Mouse (Mus musculus): Measurements from ENCODE around the gene Nol10.

The Nol10 gene

DNA sequence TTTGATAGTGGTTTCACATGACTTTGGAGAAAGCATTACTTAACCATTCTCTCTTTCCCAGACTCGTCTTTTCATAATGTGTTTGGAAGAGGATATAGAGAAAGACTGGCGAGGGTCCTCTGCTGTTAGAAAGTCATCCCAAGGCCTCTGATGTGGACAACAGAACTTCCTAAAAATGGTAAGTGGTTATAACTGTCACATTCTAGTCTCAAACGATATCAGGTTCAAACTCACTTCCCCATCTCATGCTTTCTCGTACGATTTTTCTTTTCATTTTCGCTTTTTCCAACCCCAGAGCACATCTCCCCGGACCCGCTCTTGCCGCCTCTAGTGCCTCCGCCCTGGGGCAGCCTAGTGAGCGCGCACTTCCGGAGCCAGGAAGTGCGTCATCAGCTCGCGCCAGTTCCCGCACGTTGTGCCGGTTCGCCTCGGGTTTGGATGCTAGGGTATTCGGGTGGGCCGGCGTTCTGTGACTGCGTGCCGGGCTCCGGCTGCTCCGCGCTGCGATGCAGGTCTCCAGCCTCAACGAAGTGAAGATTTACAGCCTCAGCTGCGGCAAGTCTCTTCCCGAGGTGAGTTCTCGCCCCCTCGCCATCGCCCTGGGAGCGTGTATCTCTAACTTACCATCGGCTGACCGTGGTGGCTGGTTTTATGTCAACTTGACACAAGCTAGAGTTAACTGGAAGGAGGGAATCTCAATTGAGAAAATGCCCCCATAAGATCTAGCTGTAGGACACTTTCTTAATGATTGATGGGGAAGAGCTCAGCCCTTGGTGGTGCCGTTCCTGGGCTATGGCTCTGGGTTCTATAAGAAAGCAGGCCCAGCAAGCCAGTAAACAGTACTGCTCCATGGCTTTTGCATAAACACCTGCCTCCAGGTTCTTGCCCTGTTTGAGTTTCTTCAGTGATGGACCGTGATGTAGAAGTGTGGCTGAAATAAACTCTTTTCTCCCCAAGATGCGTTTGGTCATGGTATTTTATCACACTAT, at the start of gene Nol10:
Gene Nol10, plus strand, starts transcription at position 411 of the 989 bp plus-strand sequence.
- peak; percentile 89 for DNase-seq (ENCODE audit: low spot score)

DNA sequence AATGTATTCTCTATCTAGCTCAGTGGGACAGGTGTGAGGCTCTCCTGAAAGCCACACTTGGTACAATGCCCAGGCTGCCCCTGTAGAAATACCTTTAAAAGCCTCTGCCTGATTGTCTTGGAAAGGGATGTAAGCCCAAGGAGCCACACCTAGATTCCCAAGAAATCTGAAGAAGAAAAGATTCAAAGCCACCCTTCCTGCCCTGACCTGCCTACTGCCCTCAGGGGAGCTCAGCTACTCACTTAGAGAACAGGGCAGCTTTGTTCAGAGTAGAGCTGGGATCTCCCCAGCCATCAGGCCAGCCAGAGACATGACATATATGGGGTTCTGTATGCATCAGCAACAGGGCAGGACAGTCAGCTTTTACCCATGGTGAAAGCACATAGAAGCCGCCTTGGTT, 48.4 kb upstream of the Nol10 start:
- DNase-seq (ENCODE audit: low spot score): no peak

DNA sequence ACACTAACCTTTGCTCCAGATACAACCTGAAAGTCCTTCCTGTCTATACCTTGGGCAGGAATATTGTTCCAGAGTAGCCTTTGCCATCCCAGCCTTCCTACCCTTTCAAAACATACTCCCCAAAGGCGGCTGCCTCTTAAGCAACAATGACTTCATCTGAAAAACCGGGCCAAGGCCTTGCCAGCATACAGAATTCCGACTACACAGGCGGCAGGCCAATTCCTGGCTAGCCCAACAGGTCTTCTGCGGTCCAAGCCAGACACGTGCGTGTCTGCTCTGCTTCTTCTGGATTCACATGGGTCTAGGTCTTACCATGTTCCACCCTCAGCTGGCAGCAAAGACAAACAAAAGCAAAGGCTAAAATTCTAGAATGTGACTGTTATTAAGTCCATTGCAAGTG, 42.8 kb upstream of the Nol10 start:
- no peak for DNase-seq (ENCODE audit: low spot score)

DNA sequence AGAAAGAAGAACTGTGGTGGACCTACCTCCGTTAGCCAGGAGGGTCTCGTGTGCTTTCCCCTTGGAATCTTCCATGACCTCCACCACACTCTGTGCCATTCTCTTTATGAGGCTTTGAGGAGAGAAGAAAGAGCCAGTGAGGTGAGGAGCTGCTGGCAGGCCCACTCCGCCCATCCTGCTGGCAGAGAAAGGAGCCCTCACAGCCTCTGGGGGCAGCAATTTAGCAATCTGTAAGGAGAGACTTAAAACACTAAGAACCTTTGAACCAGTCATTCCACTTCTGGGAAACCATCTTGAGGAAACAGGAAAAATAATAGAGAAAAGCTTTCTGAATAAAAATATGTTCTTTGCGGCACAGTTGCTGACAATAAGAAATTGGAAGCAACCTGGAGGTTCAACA, 40.0 kb upstream of the Nol10 start:
- no peak for DNase-seq (ENCODE audit: low spot score)

DNA sequence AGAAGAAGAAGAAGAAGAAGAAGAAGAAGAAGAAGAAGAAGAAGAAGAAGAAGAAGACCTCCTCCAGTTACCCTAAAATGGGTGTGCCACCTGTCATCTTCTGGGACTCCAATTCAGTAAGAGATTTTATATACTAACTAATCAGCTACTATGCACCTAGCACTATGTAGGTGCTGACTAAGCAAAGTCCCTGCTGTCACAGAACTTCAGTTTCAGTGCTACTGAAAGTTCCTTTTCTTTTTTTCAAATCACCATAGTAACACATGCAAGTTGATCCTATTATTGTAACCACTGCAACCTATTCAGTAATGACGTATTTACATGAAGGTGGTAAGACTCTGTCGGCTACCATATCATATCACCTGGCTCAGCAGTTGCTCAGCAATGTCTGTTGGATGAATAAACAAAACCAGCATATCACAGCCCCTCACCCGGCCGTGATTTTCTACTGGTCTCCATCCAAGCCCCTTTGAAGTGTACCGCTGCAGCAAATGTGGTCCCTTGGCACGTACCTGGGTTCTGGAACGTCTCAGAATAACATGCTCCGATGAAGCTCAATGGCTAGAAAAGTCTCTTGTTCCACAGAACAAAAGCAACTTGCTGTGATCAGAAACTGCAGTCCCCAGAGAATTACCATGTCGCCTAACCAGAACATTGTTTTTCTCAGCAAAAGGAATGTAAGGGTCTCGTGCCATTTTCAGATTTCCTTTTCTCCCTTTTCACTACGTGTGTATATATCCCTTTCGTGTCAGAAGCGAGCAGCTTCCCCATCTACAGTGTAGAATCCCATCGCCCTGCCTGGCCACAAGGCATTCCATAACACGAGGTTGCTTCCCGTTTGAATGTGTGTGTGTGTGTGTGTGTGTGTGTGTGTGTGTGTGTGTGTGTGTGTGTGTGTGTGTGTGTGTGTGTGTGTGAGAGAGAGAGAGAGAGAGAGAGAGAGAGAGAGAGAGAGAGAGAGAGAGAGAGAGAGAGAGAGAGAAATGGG, 37.1 kb upstream of the Nol10 start:
- no peak for DNase-seq (ENCODE audit: low spot score)

DNA sequence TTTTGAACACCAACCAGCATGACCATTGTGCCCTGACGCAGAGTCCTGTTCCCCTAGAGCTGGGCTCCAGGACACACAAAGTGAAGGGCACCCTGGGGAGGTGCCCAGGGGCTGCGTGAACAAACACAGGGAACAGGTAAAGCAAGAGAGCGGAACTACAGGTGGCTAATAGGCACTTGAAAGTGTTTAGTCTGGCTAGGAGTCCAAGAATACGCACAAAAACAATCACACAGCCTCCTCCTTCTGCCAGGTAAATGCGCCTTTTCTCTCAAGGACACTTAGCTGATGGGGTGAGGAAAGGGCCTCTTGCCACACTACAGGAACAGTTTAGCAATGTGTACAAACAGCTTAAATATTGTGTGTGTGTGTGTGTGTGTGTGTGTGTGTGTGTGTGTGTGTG, 32.2 kb upstream of the Nol10 start:
- DNase-seq (ENCODE audit: low spot score): no peak

DNA sequence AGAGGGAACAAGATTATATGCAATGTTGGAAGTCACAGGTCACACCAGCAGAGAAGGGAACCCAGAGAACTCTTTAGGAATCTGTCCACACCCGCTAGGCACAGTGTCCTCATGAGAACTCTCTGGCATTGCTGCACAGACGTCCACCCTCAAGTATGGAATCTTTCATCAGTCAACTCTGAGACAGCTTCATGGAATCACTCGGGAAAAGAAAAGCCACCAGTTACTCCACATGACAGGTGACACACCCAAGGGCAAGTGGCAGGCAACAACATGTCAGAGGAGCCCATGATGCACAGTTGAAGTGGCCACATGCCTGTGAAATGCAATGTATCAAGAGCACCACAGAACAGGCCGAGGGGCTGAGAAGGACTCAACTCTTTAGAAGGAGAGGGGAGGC, 30.3 kb upstream of the Nol10 start:
- no peak for DNase-seq (ENCODE audit: low spot score)

DNA sequence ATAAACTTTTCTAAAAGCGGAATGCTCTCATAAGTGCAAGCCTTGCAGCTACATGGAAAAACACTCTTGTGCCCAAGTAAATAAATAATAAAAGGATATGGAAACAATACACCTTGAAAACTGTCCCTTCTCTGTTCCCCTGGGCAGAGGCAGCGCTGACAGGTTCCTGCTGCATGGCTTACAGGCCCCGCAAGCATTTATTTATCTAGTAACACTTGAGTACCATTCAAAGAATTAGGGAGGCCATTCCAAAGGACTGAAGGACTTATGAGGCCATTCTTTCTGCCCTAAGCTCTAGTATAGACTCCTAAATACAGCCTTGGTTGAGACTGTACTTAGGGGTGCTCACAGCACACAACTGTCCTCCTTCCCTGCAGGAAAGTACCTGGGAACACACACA, 29.8 kb upstream of the Nol10 start:
- no peak for DNase-seq (ENCODE audit: low spot score)

DNA sequence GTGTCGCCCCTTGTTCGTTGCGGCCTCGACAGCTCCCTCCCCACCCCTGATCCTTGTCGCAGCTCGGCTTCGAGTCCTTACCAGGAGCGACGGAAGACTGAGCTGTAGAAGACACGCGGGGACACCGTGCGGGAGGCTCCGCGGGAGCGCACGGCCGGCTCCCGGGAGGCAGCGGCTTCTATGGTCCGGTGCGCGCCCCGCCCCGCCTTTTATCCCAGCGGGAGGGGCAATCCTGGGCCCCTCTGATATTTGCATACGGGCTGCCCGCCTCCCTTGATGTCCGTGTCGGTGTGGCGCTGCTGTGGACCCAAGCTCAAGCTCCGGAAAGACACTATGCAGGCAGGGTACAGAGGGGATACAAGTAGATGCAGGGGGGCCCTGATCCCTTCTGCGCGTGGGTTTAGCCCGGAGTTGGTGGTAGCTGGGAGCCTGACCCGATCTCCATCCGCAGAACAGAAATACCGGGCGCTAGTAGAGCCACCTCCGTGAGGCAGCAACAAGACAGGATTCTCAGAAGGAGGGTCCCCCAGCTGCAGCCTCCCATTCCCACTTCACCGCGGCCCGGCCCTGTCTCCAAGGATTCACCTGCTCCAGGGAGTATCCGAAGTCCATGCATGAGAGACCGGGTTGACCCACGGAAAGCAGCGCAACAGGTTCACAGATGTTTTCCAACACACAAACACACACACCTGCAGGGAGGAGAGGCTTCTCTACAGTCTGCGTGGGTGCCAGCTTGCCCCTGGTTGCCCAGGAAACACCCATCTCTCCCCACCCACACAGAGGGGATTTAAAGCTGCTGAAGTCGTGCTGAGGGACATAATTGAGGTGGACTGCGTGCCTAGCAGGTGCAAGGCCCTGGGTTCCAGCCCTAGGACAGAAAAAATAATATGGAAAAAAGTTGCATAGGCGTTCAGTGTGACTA, 23.4 kb upstream of the Nol10 start:
- DNase-seq (ENCODE audit: low spot score): no peak

DNA sequence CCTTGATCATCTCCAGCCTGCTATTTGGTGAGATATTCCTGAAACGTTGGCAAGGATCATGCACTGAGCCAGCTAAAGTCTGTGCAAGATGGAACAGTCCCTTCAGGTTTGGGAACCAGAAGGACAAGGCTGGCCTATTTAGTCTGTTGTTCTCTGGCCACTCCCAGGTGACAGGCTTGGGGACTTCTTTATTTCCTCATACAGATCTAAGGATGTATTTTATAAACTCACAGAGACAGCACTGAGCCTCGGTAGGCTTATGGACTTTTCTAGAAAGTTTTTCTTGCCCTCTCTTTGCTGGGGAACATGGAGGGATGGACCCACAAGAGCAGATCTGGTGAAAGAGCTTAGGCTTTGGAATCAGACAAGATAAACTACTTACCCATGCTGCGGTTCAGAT, 19.0 kb upstream of the Nol10 start, which contains the start of gene Atp6v1c2:
Gene Atp6v1c2, minus strand, starts transcription at position 101 of the 400 bp plus-strand sequence.
- no peak for DNase-seq (ENCODE audit: low spot score)

DNA sequence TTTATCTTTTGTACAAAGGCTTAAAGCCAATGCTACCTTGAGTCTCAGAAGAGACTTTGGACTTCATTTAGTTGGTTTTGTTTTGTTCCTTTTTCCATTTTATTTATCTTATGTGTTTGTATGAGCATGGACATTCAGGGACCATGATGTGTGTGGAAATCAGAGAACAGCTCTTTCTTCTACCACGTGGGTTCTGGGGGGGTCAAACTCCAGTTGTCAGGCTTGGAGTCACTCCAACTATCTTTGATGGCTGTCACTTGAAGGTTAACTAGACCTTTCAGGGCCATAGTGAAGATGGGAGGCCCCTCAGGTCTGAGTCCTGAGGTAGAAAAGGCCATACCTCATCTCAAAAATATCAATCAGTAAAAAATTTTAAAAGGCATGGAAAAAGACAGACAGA, 14.8 kb upstream of the Nol10 start:
- no peak for DNase-seq (ENCODE audit: low spot score)

DNA sequence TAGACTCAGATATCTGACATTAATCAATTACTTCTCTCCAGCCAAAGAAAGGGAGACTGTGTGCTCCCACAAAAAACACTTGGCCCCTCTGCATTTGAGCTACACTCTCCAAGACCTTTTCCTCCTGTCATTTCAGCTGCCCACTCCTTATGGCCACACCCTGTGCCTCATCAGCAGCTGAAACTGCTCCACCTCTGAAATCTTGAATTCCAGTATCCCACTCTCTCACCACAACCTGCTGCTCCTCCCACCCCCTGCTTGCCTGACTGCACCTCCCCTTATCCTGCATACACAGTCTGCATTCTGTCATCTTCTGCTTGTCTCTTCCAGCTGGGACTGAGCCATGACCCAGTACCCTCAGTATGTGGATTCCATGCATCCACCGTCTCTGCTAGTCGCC, 9.9 kb upstream of the Nol10 start:
- no peak for DNase-seq (ENCODE audit: low spot score)

DNA sequence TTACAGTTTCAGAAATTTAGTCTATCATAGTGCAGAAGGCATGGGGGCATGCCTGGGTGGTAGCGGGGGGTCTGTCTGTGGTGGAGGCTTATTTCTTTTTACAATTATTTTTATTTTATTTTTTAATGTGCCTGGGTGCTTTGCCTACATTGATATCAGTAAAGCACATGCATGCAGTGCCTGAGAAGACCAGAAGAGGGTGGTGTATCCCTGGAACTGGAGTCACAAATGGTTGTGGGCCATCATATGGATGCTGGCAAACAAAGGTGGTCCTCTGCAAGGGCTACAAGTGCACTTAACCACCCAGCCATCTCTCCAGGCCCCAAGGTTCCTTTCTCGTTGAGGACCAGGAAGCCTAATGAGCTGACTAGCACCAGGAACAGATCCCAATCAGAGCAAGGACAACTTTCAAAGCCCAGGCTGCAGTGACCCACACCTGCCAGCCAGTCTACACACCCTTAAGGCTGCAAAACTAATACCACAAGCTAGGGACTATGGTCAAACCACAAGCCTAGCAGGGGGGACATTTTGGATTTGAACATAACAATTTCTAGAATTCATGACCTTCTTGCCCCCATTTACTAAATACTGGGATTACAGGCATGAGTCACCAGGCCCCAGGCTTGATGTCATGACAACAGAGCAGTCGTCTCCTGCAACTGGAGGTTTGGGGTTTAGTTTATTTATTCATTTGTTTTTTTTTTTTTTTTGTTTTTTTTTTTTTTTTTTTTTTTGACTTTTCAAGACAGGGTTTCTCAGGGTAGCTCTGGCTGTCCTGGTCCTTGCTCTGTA, 8.9 kb upstream of the Nol10 start:
- DNase-seq (ENCODE audit: low spot score): no peak

- DNase-seq (ENCODE audit: low spot score): peak; percentile 20
Measured at GRCm38 (mm10) chr12:17347327-17348047, 771 bp upstream of the Nol10 start.

DNA sequence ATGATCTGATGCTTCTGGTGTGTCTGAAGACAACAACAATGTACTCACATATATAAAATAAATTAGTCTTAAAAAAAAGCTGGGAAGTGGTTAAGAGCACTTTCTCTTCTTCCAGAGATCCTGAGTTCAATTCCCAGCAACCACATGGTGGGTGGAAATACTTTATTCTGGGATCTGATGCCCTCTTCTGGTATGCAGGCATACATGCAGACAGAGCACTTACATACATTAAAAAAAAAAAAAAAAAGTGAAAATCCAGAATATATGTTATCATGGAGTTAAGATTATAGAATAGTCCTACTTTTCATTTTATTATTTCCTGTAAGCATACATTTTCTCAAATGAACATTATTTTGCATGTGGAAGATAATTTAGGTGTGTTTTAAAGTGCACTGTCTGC, 1.8 kb downstream of the Nol10 start:
- no peak for DNase-seq (ENCODE audit: low spot score)

DNA sequence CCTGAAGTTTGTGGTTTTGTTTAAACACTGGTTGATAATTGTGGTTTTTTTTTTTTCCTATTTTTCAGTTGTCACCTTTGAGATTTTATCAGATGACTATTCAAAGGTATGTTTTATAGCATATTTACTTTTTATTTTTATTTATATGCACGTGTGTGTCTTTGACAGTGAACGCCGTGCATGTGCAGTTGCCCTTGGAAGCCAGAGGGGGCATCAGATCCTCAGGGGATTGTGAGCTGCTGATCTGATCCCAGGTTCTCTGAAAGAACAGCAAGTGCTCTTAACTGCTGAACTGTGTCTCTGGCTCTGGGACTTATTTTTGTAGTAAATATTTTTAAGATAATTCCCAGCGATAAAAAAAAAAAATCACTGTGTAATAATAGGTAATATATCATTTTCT, 8.6 kb downstream of the Nol10 start:
- no peak for DNase-seq (ENCODE audit: low spot score)

- no peak for DNase-seq (ENCODE audit: low spot score)
Measured at GRCm38 (mm10) chr12:17357795-17358194, 9.5 kb downstream of the Nol10 start.

- peak; percentile 24 for DNase-seq (ENCODE audit: low spot score)
Measured at GRCm38 (mm10) chr12:17358981-17359380, 10.7 kb downstream of the Nol10 start.

DNA sequence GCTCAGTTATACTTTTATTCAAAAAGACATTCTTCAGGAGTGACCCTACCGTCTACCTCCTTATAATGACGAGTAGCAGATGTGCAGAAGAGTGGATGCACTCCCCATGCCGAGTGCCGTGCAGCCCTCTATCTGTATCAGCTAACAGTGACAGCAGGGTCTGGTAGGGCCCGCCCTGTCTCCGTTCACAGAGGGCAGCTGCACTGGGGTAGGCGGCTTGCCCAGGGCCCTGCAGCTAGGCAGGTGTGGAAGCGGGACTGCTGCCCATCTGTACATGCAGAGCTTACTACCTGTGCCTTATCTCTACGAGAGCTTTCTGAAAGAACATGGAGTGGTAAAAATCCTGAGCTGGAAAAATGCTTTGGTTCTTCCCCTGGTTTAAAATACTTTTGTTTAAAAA, 11.8 kb downstream of the Nol10 start:
- DNase-seq (ENCODE audit: low spot score): no peak

DNA sequence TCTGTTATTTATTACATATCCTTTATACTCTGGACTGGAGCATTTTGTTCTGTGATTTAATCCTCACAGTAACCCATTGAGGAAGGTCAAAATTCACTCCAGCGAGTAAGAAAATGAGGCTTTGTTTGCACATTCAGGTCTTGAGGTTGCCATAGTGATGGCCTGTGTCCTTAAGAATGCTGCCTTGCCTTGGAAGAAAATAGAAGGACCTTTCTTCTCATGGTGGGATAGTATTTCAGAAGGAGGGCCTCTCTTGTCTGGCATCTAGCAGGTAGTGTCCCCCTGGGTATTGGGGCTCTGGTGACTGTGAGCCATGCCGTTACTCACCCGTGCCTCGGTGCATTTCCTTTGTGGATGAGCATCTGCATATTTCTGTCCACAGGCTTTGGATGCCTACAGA, 12.4 kb downstream of the Nol10 start:
- DNase-seq (ENCODE audit: low spot score): no peak

All from layer of hippocampus, adult 11-12 months (tissue).